Mouse (Mus musculus): ENCODE measurements at regions not wholly inside any gene's neighbourhood (a gene's known extent, or its start where the extent isn't known, plus 50 kb on each side); places are given as distances from the start of the nearest gene placed in this dataset.

DNA sequence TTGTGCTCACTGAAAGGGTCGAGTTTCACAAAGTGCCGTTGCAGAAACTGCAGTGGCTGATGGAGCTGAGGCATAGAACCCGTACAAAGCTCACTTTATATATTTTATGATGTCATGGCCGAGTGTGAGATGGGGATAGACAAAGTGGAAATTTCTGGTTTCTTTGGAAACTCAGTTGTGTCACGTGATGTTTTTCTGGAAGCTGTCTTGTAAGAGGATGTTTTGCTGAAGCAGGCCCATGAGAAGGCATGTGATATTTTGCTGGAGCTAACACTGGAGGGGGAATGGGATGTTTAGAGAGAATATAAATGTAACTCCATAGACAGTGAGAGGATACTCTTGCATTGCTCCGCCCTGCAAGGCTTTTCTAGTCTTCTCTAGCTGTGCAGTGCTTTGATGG lies 311.7 kb downstream of the Tmem132b start:
- WGBS, result 82% methylated on average over 6 of the region's 6 CpGs
- H3K4me3 ChIP-seq, result no peak overlapping the region
- no peaks in the 10 kb centered on the region for H3K4me1 ChIP-seq (replicated peaks)
- H3K9ac ChIP-seq, result no peak overlapping the region
- no peak overlapping the region for H3K27ac ChIP-seq
- H3K27me3 ChIP-seq, result no peaks in the 10 kb centered on the region
- no peaks in the 10 kb centered on the region for H3K36me3 ChIP-seq
- H3K4me2 ChIP-seq, result no peak overlapping the region
- peaks cover 8% of the 10 kb centered on the region; the same call in 1 of the 2 replicates for H3K9me3 ChIP-seq
- ATAC-seq (ENCODE audit: low FRiP score), result no peak

DNA sequence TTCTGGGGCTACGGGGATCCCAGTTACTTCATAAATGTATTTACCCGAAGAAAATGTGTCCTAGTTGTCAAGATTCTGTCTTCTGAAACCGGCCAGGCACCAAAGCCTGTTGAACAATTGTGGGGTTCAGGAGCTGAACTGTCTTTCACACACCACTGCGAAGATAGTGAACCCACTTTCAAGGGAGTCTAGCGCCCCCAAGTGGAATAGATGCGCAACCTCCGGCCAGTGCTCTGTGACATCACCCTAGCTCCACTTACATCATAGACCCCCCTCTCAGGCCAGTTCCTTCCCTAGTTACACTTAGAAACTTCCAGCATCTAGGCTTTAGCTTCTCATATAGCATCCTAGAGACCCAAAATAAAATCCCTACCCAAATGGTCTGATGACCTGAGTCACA lies 318.1 kb downstream of the Tmem132b start:
- Histone ChIP-seq H3K9ac (no peak overlapping the region), H3K4me1 (replicated peaks) (no peaks in the 10 kb centered on the region), H3K27ac (no peak overlapping the region), H3K4me3 (no peak overlapping the region), H3K4me2 (no peak overlapping the region), H3K36me3 (no peaks in the 10 kb centered on the region), H3K27me3 (no peaks in the 10 kb centered on the region), H3K9me3 (peaks cover 13% of the 10 kb centered on the region; the same call in 1 of the 2 replicates)
- ATAC-seq (ENCODE audit: low FRiP score), result no peak
- WGBS, result 87% methylated on average over 7 of the region's 7 CpGs

DNA sequence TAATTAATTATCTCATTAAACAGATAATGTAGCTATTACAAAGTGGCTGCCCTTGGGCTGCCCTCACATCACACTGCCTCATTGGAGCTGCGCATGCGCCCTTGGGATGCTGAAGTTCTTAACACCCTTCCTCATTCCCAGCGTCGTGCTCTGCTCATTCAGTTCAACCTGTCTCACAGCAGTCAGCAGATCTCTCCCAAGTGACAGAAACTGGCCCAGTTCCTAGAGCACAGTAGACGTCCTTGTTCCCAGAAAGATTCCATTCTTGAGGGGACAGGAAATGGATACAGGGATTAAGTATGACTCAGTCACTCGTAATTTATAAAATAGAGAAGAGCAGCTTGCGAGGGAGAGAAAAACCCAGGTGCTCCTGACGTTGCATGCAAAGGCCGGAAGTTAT lies 344.7 kb downstream of the Tmem132b start:
- Histone ChIP-seq H3K4me3 (no peak overlapping the region), H3K9ac (no peak overlapping the region), H3K4me1 (replicated peaks) (no peaks in the 10 kb centered on the region), H3K36me3 (no peaks in the 10 kb centered on the region), H3K4me2 (no peak overlapping the region), H3K9me3 (no peaks in the 10 kb centered on the region), H3K27me3 (no peaks in the 10 kb centered on the region), H3K27ac (no peak overlapping the region)
- 78% methylated on average over 9 of the region's 9 CpGs for WGBS
- ATAC-seq (ENCODE audit: low FRiP score), result no peak

DNA sequence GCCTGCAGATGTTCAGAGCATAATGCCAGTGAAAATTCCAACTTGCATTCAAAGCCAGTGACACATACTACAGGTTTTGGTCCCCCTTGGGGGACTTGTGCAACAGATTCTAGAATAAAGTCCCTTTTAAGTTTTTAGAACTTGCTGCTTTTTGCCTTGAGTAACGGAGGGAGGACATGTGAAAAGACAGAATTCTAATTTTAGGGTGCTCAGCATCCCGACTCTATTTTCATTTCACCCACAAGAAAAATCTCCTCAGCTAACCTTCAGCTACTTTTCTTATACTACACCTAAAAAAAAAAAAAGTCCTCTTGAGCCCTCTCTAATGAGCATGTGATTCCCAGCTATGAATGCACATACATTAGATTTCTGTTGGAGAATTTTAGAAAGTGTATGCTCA lies 357.3 kb downstream of the Tmem132b start:
- no peaks in the 10 kb centered on the region for H3K36me3 ChIP-seq
- WGBS, result 93% methylated on average over 2 of the region's 2 CpGs
- ATAC-seq (ENCODE audit: low FRiP score), result no peak
- H3K4me3 ChIP-seq, result no peak overlapping the region
- H3K9ac ChIP-seq, result no peak overlapping the region
- H3K9me3 ChIP-seq, result no peaks in the 10 kb centered on the region
- no peak overlapping the region for H3K4me2 ChIP-seq
- H3K27ac ChIP-seq, result no peak overlapping the region
- no peaks in the 10 kb centered on the region for H3K27me3 ChIP-seq
- no peaks in the 10 kb centered on the region for H3K4me1 ChIP-seq (replicated peaks)

DNA sequence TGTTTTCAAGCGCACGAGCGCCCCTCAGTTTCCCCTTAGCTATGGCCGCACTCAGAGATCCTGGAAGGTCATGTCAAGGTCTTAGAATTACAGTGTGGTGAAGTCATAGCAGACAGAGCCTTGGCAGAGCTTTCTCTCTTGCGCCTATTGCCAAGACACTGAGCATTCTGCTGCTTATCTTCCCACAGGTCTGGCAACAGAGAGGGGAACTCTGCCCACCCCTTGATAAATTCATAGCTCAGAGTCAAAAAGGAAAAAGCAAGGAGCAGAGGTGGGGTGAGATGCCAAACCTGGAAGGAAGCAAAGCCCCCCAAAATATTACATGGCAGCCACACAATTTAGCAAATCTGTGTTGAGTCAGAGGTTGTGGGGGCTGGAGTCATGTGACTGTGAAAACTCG lies 362.3 kb downstream of the Tmem132b start:
- no peak for ATAC-seq (ENCODE audit: low FRiP score)
- Histone ChIP-seq H3K36me3 (no peaks in the 10 kb centered on the region), H3K9ac (no peak overlapping the region), H3K4me2 (no peak overlapping the region), H3K4me3 (no peak overlapping the region), H3K9me3 (peaks cover 4% of the 10 kb centered on the region; the same call in 1 of the 2 replicates), H3K27ac (no peak overlapping the region), H3K27me3 (no peaks in the 10 kb centered on the region), H3K4me1 (replicated peaks) (no peaks in the 10 kb centered on the region)
- WGBS, result 87% methylated on average over 6 of the region's 6 CpGs

DNA sequence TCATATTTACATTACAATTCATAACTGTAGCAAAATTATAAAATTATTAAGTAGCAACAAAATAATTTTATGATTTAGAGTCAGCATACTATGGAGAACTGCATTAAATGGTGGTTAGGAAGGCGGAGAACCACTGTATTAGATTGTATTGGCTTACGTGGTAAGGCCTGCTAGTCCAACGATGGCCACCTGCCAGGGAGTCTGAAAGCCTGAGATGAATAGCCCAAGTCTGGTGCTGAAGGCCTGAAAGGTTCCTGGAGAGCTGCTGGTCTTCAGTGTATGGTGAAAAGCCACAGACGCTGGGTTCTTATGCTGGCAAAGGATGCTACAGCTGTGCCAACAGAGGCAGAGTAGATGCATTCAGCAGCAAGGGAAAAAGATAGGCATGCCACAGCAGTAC lies 370.5 kb downstream of the Tmem132b start:
- ATAC-seq (ENCODE audit: low FRiP score), result no peak
- Histone ChIP-seq H3K9ac (no peak overlapping the region), H3K4me2 (no peak overlapping the region), H3K27ac (no peak overlapping the region), H3K4me1 (replicated peaks) (0 out of 2 replicates have a peak, but pooled peaks cover 5% of the 10 kb centered on the region), H3K36me3 (no peaks in the 10 kb centered on the region), H3K27me3 (no peaks in the 10 kb centered on the region), H3K4me3 (no peak overlapping the region), H3K9me3 (no peaks in the 10 kb centered on the region)
- 75% methylated on average over 4 of the region's 4 CpGs for WGBS

DNA sequence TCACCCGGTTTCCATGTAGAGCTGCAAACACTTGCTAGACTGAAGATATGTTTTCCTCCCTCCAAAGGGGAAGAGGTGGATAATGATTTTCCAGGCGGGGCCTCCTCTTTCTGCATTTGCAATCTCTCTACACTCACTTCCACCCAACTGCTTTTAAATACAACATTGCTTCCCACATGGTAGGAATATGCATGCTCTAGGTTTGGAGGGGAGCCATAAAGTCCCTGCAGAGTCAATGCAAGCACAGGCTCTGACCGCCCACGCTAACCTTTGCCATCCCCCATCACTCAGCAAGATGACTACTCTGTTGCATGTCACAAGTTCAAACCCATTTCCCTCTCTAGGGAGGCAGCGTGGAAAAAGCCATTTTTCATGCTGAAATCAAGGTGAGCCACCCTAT lies 372.9 kb downstream of the Tmem132b start:
- Histone ChIP-seq H3K27ac (no peak overlapping the region), H3K9ac (no peak overlapping the region), H3K9me3 (no peaks in the 10 kb centered on the region), H3K4me2 (no peak overlapping the region), H3K4me1 (replicated peaks) (0 out of 2 replicates have a peak, but pooled peaks cover 5% of the 10 kb centered on the region), H3K36me3 (no peaks in the 10 kb centered on the region), H3K27me3 (no peaks in the 10 kb centered on the region), H3K4me3 (no peak overlapping the region)
- ATAC-seq (ENCODE audit: low FRiP score), result no peak
- WGBS, result 81% methylated on average over 5 of the region's 5 CpGs

DNA sequence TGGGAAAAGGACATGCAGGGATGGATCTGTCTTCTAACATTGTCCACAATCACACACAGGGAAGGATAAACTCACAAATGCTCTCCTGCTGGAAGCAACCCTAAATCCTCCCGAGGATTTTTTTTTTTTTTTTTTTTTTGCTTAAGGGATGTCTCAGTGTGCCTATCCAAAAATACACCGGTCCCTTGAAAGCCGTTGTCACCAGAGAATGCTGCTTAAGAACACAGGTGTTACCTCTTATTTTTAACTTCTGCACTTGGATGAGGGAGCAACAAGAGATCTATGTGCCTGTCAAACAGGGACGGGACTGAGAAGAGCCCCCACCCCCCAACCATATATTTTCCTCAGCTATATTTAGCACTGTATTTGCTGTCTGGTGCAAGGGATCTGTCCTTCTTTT lies 375.8 kb downstream of the Tmem132b start:
- no peaks in the 10 kb centered on the region for H3K27me3 ChIP-seq
- no peaks in the 10 kb centered on the region for H3K9me3 ChIP-seq
- H3K4me3 ChIP-seq, result no peak overlapping the region
- 0 out of 2 replicates have a peak, but pooled peaks cover 5% of the 10 kb centered on the region for H3K4me1 ChIP-seq (replicated peaks)
- H3K9ac ChIP-seq, result no peak overlapping the region
- WGBS, result 90% methylated on average over 4 of the region's 4 CpGs
- no peaks in the 10 kb centered on the region for H3K36me3 ChIP-seq
- H3K4me2 ChIP-seq, result no peak overlapping the region
- H3K27ac ChIP-seq, result no peak overlapping the region
- ATAC-seq (ENCODE audit: low FRiP score), result no peak

DNA sequence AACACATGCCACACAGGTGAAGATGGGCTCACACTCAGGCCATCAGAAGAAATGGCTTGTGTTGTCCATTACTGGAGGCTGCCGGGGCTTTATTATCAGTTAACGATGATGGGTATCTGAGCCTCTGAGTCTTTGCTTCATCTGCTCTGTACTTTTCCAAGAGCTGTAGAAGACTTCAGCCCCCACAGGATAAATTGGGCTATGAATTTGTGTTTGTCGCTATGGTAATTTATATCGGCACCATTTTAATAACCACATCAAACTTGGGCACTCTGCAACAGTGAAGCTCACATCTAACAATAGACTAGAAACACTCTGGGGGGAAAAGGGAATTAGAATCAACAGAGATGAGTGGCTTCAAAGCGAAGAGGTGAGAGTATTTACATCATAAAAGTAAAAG lies 376.3 kb downstream of the Tmem132b start:
- Histone ChIP-seq H3K36me3 (no peaks in the 10 kb centered on the region), H3K4me2 (no peak overlapping the region), H3K9ac (no peak overlapping the region), H3K4me3 (no peak overlapping the region), H3K27me3 (no peaks in the 10 kb centered on the region), H3K9me3 (no peaks in the 10 kb centered on the region), H3K4me1 (replicated peaks) (0 out of 2 replicates have a peak, but pooled peaks cover 5% of the 10 kb centered on the region), H3K27ac (no peak overlapping the region)
- ATAC-seq (ENCODE audit: low FRiP score), result no peak
- 94% methylated on average over 5 of the region's 5 CpGs for WGBS

DNA sequence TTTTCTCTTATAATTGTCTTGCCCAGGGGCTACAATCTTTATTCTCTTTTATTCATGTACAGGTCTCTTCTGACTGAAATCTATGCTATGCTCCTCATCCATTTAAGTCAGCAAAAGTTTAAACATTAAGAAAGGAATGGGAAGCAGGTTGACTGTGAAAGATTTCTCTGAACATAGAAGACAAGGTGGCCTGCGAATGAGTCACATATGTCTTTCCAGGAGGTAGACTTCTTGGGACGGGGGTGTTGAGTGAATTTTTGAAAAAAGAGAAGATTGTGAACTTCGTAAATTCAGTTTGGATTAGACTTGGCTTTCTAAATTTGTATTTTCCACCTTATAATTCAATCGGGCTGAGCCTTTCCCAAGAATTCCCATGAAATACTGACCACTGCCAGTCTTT lies 384.3 kb downstream of the Tmem132b start:
- Histone ChIP-seq H3K4me2 (no peak overlapping the region), H3K9ac (no peak overlapping the region), H3K9me3 (0 out of 2 replicates have a peak, but pooled peaks cover 4% of the 10 kb centered on the region), H3K36me3 (no peaks in the 10 kb centered on the region), H3K4me3 (no peak overlapping the region), H3K4me1 (replicated peaks) (peaks cover 5% of the 10 kb centered on the region; the same call in 1 of the 2 replicates), H3K27me3 (no peaks in the 10 kb centered on the region), H3K27ac (no peak overlapping the region)
- ATAC-seq (ENCODE audit: low FRiP score), result no peak
- 92% methylated on average over 4 of the region's 4 CpGs for WGBS

DNA sequence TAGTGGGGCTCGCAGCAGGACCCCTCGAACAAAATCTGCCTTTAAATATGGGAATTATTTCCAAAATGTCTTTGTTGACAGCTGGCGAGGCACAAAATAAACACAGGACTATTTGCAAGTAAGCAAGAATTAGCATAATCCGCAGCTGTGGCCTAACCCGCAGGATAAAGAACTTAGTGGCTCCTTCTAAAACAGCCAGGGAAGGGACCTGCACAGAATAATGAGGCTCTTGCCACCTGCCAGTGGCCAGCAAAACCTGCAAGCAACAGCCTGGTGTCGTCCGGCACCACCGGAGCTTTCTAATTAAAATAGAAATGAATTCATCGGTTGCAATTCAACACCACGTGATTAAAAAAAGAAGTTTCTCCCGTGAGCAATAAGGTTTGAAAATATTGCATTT lies 389.4 kb downstream of the Tmem132b start:
- Histone ChIP-seq H3K4me3 (no peak overlapping the region), H3K4me1 (replicated peaks) (peaks cover 13% of the 10 kb centered on the region), H3K27me3 (peaks cover 16% of the 10 kb centered on the region; the same call in 1 of the 2 replicates), H3K27ac (no peak overlapping the region), H3K4me2 (no peak overlapping the region), H3K9me3 (0 out of 2 replicates have a peak, but pooled peaks cover 4% of the 10 kb centered on the region), H3K36me3 (no peaks in the 10 kb centered on the region), H3K9ac (no peak overlapping the region)
- 19% methylated on average over 11 of the region's 11 CpGs for WGBS
- no peak for ATAC-seq (ENCODE audit: low FRiP score)

DNA sequence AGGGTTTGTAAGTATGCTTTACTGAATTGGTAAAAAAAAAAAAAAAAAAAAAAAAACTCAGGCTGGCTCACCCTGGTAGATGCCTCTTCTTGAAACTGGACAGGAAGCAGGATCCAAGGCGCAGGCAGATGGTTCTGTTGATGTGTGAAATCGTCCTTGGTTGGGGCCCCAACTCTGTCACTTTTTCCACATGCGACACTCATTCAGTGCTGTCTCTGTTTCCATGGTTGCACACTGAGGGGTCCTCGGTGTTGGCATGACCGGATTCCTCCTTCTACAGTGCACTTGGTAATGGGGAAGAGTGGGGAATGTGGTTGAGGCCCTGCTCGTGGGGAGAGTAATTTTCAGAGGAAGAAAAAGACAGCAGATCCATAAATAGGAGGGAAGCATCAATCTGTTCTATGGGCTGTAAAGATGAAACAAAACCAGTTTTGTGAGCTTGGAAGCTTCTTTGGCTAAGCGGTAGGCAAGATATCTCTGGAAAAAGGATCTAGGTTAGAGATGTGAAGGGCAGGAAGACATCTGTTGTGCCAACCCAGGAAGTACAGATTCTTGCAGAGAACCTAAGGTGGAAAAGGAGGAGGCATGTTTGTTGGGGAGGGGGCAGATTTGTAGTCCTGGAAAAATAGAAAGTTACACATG lies 394.4 kb downstream of the Tmem132b start:
- H3K9ac ChIP-seq, result no peak overlapping the region
- H3K4me3 ChIP-seq, result no peak overlapping the region
- peaks cover 8% of the 10 kb centered on the region for H3K4me1 ChIP-seq (replicated peaks)
- no peaks in the 10 kb centered on the region for H3K36me3 ChIP-seq
- no peak overlapping the region for H3K4me2 ChIP-seq
- no peaks in the 10 kb centered on the region for H3K9me3 ChIP-seq
- WGBS, result 43% methylated on average over 7 of the region's 7 CpGs
- H3K27me3 ChIP-seq, result peaks cover 20% of the 10 kb centered on the region; the same call in 1 of the 2 replicates
- ATAC-seq (ENCODE audit: low FRiP score), result no peak
- no peak overlapping the region for H3K27ac ChIP-seq

DNA sequence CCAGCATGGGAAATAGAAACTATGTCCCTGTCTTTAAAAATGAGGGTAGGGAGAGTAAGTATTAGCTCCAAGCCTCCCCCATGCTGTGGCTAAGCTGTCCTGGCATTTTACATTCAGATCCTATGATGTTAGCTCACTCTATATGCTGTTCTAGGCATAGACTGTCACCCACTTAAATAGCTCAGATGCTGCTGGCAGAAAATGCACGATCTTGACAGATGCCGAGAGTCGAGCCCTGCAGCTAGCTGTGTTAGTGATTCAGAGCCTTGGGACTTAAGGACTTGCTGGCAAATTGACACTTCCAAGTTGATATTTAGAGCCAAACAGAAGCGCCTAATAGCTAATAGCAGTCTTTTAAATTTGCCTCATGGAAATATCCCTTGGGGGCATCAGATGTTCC lies 399.9 kb downstream of the Tmem132b start:
- 63% methylated on average over 4 of the region's 4 CpGs for WGBS
- no peaks in the 10 kb centered on the region for H3K4me1 ChIP-seq (replicated peaks)
- H3K4me2 ChIP-seq, result no peak overlapping the region
- H3K27me3 ChIP-seq, result peaks cover 4% of the 10 kb centered on the region; the same call in 1 of the 2 replicates
- no peak overlapping the region for H3K9ac ChIP-seq
- H3K9me3 ChIP-seq, result no peaks in the 10 kb centered on the region
- ATAC-seq (ENCODE audit: low FRiP score), result no peak
- no peak overlapping the region for H3K27ac ChIP-seq
- no peaks in the 10 kb centered on the region for H3K36me3 ChIP-seq
- no peak overlapping the region for H3K4me3 ChIP-seq
